Mouse (Mus musculus): ENCODE results near the gene Il17c. TPM values are rescaled to one million over a fixed set of nuclear protein-coding genes. Genes with fewer than 3 reads are reported as not detected.
A peak's percentile ranks its signal among the peaks of the same experiment; 100 is the strongest.

Il17c gene
- total RNA-seq, 1 experiment from 2014 or later, result not detected

GRCm38 (mm10) chr8:122428163-122428562, 6.3 kb downstream of the Il17c start:
- ATAC-seq (ENCODE audit: extremely low read depth, insufficient number of reproducible peaks, low FRiP score, poor library complexity, severe bottlenecking), result no peak; the same call in 1 of the 2 replicates

DNA sequence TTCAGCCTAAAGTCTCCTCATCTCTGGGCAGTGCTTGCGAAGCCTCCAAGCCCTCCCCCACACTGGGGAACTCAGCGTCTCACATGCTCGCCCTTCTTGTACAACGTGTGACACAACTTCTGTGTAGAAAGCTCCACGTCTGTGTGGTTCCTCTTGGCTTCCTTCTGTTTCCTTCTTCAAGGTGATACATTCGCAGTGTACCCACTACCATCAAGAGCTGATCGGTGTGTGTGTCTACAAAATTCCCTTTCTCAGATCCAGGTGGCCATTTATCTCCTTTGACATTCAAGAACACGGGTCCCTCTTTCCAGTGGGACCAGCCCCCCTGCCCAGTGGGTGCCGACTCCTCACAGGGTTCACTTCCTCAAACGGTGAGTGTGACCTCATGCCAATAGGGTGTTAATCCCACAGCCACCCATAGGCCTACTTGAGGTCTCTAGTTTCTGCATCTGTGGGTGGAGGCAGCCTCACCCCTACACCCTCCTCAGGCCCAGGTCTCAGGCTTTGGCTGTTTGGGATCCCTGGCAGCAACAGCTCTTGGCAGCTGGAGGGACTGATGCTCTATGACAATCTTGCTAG, 8.3 kb downstream of the Il17c start:
- peak; percentile 72 for ATAC-seq (ENCODE audit: extremely low read depth, insufficient number of reproducible peaks, low FRiP score, poor library complexity, severe bottlenecking)

DNA sequence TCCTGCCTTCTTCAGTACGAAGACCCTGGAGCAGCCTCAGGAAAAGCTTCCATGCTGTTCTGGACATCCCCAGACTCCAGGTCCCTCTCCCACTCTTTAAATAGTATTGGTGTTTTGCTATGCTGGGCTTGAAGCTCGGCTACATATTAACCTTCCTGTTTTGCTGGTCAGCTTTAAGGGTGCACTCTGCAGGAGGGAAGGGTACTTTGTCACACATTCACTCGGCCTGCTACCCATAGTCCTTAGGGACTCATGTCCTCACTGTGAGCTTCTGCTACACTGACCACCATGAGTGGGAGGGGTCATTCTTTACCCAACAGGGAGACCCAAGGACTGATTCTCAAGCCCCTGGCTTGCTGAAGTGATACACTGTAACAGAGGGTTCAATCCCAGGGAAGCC, 8.8 kb downstream of the Il17c start:
- ATAC-seq (ENCODE audit: extremely low read depth, insufficient number of reproducible peaks, low FRiP score, poor library complexity, severe bottlenecking), result no peak

- no peak for ATAC-seq (ENCODE audit: extremely low read depth, insufficient number of reproducible peaks, low FRiP score, poor library complexity, severe bottlenecking)
These were observed 10.0 kb downstream of the Il17c start for GRCm38 (mm10) chr8:122431694-122432442.

DNA sequence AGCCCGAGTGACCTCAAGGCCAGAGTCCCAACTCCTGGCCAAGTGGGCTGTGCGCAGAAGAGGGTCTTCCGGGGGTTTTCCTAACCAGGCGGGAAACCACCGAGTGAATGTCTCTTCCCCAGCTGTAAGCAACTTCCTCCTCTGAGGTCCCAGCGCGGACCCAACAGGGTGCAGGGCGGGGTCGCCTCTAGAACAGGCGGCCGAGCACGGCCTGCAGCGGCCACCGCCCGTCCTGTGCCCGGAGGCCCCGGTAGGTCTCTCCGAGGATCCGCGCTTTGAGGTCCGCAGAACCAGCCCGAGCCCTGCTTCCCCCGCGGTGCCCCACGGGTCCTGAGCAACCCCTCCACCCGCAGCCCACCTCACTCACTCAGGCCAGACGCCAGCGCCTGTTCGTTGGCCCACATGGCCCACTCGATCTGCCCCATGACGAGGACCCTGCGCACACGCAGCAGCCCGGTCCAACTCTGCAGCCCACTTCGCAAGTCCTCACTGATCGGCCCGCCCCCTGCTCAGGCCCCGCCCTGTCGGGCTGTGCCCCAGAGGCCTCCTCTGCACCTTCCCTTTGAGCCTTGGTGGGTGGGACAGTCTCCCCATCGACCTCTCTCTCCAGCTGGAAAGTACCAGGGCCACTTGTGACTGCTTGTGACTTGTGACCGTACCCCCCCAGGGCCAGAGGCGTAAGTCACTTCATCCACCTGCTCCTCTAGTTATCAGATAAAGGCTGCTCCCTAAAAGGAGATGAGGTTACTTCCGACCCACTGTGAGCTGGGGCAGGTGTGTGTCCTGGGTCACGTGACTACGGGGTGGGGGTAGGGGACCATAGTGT, 10.8 kb downstream of the Il17c start, which contains the start of gene Cyba:
Cyba (minus strand) TSS at position 488 of the 826 bp plus-strand sequence.
- ATAC-seq (ENCODE audit: extremely low read depth, insufficient number of reproducible peaks, low FRiP score, poor library complexity, severe bottlenecking), result peak; percentile 41

GRCm38 (mm10) chr8:122433269-122433905, 11.6 kb downstream of the Il17c start:
- no peak; the same call in 1 of the 2 replicates for ATAC-seq (ENCODE audit: extremely low read depth, insufficient number of reproducible peaks, low FRiP score, poor library complexity, severe bottlenecking)

- ATAC-seq (ENCODE audit: extremely low read depth, insufficient number of reproducible peaks, low FRiP score, poor library complexity, severe bottlenecking), result no peak
These were observed 13.6 kb downstream of the Il17c start for GRCm38 (mm10) chr8:122435375-122435774.

GRCm38 (mm10) chr8:122436146-122436545, 14.3 kb downstream of the Il17c start:
- ATAC-seq (ENCODE audit: extremely low read depth, insufficient number of reproducible peaks, low FRiP score, poor library complexity, severe bottlenecking), result no peak

GRCm38 (mm10) chr8:122436586-122437125, 14.8 kb downstream of the Il17c start:
- ATAC-seq (ENCODE audit: extremely low read depth, insufficient number of reproducible peaks, low FRiP score, poor library complexity, severe bottlenecking), result no peak

DNA sequence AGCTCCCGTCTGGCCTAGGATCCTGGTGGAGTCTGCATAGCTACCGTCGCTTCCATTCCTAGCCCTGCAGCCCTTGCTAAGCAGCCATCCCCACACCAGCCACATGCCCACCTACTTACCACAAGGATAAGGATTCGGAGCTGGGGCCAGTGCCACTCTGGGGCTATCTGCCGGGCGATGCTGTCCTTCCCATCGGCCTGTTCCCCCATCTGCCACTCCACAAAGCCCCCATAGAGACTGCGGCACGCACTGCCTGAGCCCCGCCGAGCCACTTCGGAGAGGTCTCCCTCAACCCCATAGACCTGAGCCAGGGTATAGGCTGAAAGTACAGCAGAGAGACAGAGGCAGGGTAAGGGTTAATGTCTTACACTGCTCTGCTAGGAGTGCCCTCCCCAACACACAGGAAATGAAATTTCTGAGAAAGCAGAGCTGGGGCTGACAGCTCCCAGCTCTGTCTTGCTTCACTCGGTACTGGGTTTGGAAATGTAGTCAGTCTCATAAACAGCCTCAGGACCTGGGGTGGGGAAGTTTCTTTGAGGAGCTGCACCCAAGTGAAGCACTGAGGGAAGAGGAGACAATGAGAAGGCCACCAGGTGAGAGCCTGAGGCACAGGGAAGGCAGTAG, 16.0 kb downstream of the Il17c start:
- ATAC-seq (ENCODE audit: extremely low read depth, insufficient number of reproducible peaks, low FRiP score, poor library complexity, severe bottlenecking), result no peak

DNA sequence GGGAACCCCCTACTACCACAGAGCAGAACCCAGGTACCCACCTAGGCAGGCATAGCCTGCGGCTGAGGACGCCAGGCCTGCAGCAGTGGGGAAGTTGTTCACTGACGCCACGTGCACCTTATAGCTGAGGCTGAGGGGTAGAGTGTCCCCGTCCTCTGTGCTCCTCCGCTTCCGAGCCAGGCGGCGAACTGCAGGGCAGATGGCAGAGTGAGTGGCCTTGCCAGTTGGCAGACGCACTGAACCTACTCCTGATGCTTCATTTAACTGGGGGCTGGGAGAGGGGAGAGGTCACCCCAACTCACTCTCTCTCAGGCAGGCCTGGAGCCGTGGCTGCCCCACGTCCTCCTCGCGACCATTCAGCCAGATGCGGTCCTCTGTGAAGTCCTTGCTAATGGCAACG, 17.5 kb downstream of the Il17c start:
- no peak for ATAC-seq (ENCODE audit: extremely low read depth, insufficient number of reproducible peaks, low FRiP score, poor library complexity, severe bottlenecking)

- no peak for ATAC-seq (ENCODE audit: extremely low read depth, insufficient number of reproducible peaks, low FRiP score, poor library complexity, severe bottlenecking)
These were observed 19.5 kb downstream of the Il17c start for GRCm38 (mm10) chr8:122441326-122441725.

DNA sequence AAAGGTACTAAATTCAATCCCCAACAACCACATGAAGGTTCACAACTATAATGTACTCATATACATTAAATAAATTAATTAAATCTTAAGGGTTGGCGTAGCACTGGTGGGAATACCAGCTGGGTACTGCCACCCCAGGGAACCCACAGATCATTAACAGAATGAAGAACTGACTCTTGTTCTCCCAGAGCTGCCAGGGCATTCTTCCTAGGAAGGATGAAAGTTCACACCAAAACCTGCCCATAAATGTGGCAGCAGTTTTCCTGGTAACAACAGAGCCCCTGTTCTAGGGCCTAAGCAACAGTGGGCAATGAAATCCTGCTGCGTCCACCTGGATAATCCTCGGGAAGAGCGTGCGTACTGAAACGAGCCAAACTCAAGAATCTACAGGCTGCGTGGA, 20.5 kb downstream of the Il17c start:
- ATAC-seq (ENCODE audit: extremely low read depth, insufficient number of reproducible peaks, low FRiP score, poor library complexity, severe bottlenecking), result no peak

GRCm38 (mm10) chr8:122442781-122443180, 21.0 kb downstream of the Il17c start:
- ATAC-seq (ENCODE audit: extremely low read depth, insufficient number of reproducible peaks, low FRiP score, poor library complexity, severe bottlenecking), result no peak

GRCm38 (mm10) chr8:122443262-122444006, 21.6 kb downstream of the Il17c start, which contains the start of gene Mvd:
Mvd (minus strand) TSS chr8:122443422.
- peak; percentile 95 for ATAC-seq (ENCODE audit: extremely low read depth, insufficient number of reproducible peaks, low FRiP score, poor library complexity, severe bottlenecking)

DNA sequence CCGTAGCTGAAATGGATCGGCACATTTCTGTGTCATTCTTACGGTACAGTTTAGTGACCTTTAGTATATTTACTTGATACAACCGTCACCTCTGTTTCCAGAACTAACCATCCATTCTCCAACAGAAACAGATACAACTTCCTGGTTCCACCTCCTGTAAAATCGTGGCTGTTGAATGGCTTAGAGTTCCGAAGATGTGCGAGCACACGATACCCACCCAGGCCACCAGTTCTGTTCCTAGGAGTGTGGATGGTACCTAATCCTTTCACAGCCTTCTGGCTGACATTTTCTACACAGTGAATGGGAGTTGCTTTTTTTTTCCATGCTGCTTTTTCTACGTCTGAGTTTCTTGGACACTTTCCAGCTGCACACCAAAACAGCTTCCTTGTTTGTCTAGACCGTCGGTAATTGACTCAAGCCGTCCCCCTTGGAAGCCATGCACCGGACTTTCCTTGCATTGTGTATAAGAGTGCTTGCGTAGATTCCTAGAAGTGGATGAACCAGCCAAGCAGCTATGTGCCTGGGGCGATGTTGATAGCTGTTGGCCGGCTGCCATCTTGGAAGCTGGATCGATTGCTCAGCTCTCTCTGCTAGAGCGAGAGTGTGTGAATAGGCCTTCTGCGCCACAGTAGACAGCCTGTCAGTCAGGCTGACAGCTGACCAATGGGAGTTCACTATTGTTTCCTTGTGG, 22.4 kb downstream of the Il17c start:
- ATAC-seq (ENCODE audit: extremely low read depth, insufficient number of reproducible peaks, low FRiP score, poor library complexity, severe bottlenecking), result no peak

DNA sequence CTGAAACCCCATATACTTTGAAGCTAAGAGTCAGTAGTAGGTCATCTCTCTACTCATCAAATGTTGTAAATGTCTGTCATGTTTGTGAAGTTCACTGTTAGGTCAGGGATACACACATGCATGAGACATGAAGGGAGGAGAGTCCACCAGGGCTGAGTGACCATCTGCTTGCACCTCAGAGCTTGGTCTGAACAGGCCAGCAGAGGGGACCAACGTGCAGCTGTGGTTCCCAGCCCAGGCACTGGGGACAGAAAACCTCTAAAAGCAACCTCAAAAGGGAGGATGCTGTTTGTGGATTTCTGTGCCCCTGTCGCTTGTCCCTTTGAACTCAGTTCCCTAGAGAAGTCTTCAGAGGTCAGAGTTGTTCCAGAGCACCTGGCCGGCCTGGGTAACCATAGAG, 23.4 kb downstream of the Il17c start:
- no peak for ATAC-seq (ENCODE audit: extremely low read depth, insufficient number of reproducible peaks, low FRiP score, poor library complexity, severe bottlenecking)
